Mouse (Mus musculus): ENCODE results near the gene Atp10b. TPM values are rescaled to one million over a fixed set of nuclear protein-coding genes. Genes with fewer than 3 reads are reported as not detected.

Gene Atp10b
- polyA plus RNA-seq, 1 experiment from 2014 or later: not detected

DNA sequence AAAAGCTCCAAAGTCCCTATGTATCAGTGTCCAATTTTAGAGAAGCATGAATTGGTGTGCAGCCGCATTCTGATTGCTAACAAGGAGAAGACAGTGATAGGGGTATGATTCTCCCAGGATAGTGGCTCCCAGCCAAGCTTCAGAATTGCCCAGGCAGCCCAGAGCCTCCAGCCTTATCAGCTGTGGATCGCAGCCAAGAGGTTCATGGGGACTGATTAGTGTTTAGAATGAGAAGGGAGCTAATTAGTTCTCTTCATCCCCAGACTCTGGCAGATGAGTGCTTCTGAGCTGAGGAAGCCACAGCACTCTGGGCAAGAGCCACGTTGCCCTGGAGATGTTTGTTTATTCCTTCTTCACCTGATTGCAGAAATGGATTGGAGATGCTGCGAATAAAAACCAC is 67.3 kb downstream of the Atp10b start:
- no peaks in the 10 kb centered on the region for H3K9me3 ChIP-seq (ENCODE audit: control insufficient read depth, low read length)
- H3K36me3 ChIP-seq (ENCODE audit: control insufficient read depth, insufficient read depth, low read length): no peaks in the 10 kb centered on the region
- H3K27ac ChIP-seq (ENCODE audit: low read depth, low read length): no peak overlapping the region
- no peaks in the 10 kb centered on the region for H3K4me1 ChIP-seq (replicated peaks; ENCODE audit: control insufficient read depth, insufficient read depth, low read length)
- no peak for DNase-seq (ENCODE audit: low spot score)
- no peak for ATAC-seq (replicated peaks; ENCODE audit: low FRiP score)
- no peak overlapping the region for H3K4me3 ChIP-seq (ENCODE audit: low read depth, low read length)
- H3K27me3 ChIP-seq (replicated peaks; ENCODE audit: control insufficient read depth, insufficient read depth, low read length): no peaks in the 10 kb centered on the region
- H3K4me2 ChIP-seq: no peak overlapping the region
- H3K9ac ChIP-seq (ENCODE audit: low read depth, low read length): no peak overlapping the region
- 40% methylated on average over 4 of the region's 4 CpGs for WGBS

- Histone ChIP-seq H3K27ac (ENCODE audit: low read depth, low read length) (no peak overlapping the region), H3K4me1 (replicated peaks; ENCODE audit: control insufficient read depth, insufficient read depth, low read length) (no peaks in the 10 kb centered on the region), H3K27me3 (replicated peaks; ENCODE audit: control insufficient read depth, insufficient read depth, low read length) (no peaks in the 10 kb centered on the region), H3K9me3 (ENCODE audit: control insufficient read depth, low read length) (no peaks in the 10 kb centered on the region), H3K36me3 (ENCODE audit: control insufficient read depth, insufficient read depth, low read length) (no peaks in the 10 kb centered on the region), H3K9ac (ENCODE audit: low read depth, low read length) (no peak overlapping the region), H3K4me3 (ENCODE audit: low read depth, low read length) (no peak overlapping the region), H3K4me2 (no peak overlapping the region)
- WGBS: 87% methylated on average over 6 of the region's 6 CpGs
- ATAC-seq (replicated peaks; ENCODE audit: low FRiP score) (no peak), DNase-seq (ENCODE audit: low spot score) (no peak)
Measured at GRCm38 (mm10) chr11:43230231-43230630, 80.6 kb downstream of the Atp10b start.

DNA sequence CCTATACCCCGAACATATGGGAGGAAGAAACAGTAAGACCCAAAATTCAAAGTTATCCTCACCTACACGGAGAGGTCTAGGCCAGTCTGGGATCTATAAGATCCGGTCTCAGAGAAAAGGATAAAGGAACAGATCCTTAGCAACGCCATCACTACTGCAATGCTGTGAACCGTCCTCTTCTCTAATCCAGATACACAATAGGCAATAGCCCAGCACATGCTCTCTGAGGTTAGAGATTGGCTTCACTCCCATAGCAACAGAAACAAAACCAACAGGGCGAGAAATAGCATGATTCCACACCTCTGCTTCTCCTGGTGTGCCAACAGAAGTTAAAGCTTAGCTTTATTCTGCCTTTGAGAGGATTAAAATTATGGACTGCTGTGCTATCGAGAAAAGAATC is 82.4 kb downstream of the Atp10b start:
- Histone ChIP-seq H3K4me1 (replicated peaks; ENCODE audit: control insufficient read depth, insufficient read depth, low read length) (no peaks in the 10 kb centered on the region), H3K27me3 (replicated peaks; ENCODE audit: control insufficient read depth, insufficient read depth, low read length) (no peaks in the 10 kb centered on the region), H3K9me3 (ENCODE audit: control insufficient read depth, low read length) (no peaks in the 10 kb centered on the region), H3K4me3 (ENCODE audit: low read depth, low read length) (no peak overlapping the region), H3K27ac (ENCODE audit: low read depth, low read length) (no peak overlapping the region), H3K9ac (ENCODE audit: low read depth, low read length) (no peak overlapping the region), H3K36me3 (ENCODE audit: control insufficient read depth, insufficient read depth, low read length) (no peaks in the 10 kb centered on the region), H3K4me2 (no peak overlapping the region)
- DNase-seq (ENCODE audit: low spot score) (no peak), ATAC-seq (replicated peaks; ENCODE audit: low FRiP score) (no peak)
- 75% methylated on average over 7 of the region's 7 CpGs for WGBS

DNA sequence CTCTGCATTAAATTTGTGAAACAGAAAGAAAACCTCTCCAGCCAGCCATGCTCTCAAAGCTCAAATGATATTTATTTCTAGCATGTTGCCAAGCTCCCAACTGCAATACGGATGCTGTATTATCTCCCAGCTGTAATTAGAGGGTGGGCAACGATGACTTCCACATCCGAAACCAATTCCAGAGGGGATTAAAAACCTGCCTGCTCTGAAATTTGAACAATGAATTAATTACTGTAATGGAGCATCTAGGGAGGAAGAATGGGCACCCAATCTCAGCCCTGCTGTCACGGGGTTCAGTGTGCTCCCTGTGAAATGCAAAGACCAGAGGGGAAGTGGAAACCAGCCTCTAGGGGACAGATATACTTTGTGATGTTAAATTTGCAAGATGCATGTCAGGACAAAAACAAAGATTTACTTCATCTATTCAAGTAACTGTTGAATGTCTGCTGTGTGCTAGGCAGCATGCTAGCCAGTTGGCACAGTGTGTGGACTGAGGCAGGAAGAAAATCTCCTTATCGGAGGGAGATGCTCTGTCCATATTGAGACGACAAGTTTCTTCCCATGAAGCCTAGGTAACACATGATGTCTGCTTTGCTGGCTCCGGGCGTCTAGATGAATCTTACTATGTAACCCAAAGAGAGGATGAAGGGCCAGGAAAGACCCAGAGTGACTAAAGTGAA is 86.8 kb downstream of the Atp10b start:
- Histone ChIP-seq H3K9ac (ENCODE audit: low read depth, low read length) (no peak overlapping the region), H3K36me3 (ENCODE audit: control insufficient read depth, insufficient read depth, low read length) (no peaks in the 10 kb centered on the region), H3K4me1 (replicated peaks; ENCODE audit: control insufficient read depth, insufficient read depth, low read length) (no peaks in the 10 kb centered on the region), H3K4me3 (ENCODE audit: low read depth, low read length) (no peak overlapping the region), H3K9me3 (ENCODE audit: control insufficient read depth, low read length) (no peaks in the 10 kb centered on the region), H3K27ac (ENCODE audit: low read depth, low read length) (no peak overlapping the region), H3K4me2 (no peak overlapping the region), H3K27me3 (replicated peaks; ENCODE audit: control insufficient read depth, insufficient read depth, low read length) (no peaks in the 10 kb centered on the region)
- DNase-seq (ENCODE audit: low spot score) (no peak), ATAC-seq (replicated peaks; ENCODE audit: low FRiP score) (no peak)
- 80% methylated on average over 8 of the region's 8 CpGs for WGBS

- Histone ChIP-seq H3K4me3 (ENCODE audit: low read depth, low read length) (no peak overlapping the region), H3K9me3 (ENCODE audit: control insufficient read depth, low read length) (no peaks in the 10 kb centered on the region), H3K27me3 (replicated peaks; ENCODE audit: control insufficient read depth, insufficient read depth, low read length) (no peaks in the 10 kb centered on the region), H3K9ac (ENCODE audit: low read depth, low read length) (no peak overlapping the region), H3K4me2 (no peak overlapping the region), H3K27ac (ENCODE audit: low read depth, low read length) (no peak overlapping the region), H3K4me1 (replicated peaks; ENCODE audit: control insufficient read depth, insufficient read depth, low read length) (no peaks in the 10 kb centered on the region), H3K36me3 (ENCODE audit: control insufficient read depth, insufficient read depth, low read length) (no peaks in the 10 kb centered on the region)
- DNase-seq (ENCODE audit: low spot score) (no peak), ATAC-seq (replicated peaks; ENCODE audit: low FRiP score) (no peak)
- 91% methylated on average over 8 of the region's 8 CpGs for WGBS
Measured at GRCm38 (mm10) chr11:43239804-43240203, 90.1 kb downstream of the Atp10b start.

DNA sequence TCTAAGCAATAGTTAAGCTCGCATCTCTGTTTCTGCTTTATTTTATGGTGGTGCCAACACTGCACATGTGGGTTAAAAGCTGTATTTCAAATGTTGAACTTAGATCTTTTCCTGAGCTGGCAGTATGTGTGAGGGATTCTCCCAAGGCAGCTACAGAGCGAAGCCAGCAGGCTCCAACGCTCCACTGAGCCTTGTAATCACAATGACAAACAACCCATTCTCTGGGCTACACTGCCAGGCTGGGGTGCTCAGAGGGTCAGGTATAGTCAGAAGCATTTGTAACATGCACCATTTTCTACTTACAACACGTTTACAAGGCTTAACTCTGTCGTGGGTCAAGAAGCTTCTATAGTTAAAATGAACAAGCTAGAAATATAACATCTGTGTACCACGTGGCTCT is 103.4 kb downstream of the Atp10b start:
- Histone ChIP-seq H3K27ac (ENCODE audit: low read depth, low read length) (no peak overlapping the region), H3K27me3 (replicated peaks; ENCODE audit: control insufficient read depth, insufficient read depth, low read length) (no peaks in the 10 kb centered on the region), H3K36me3 (ENCODE audit: control insufficient read depth, insufficient read depth, low read length) (no peaks in the 10 kb centered on the region), H3K4me3 (ENCODE audit: low read depth, low read length) (no peak overlapping the region), H3K9me3 (ENCODE audit: control insufficient read depth, low read length) (no peaks in the 10 kb centered on the region), H3K4me2 (no peak overlapping the region), H3K9ac (ENCODE audit: low read depth, low read length) (no peak overlapping the region), H3K4me1 (replicated peaks; ENCODE audit: control insufficient read depth, insufficient read depth, low read length) (no peaks in the 10 kb centered on the region)
- WGBS: 52% methylated on average over 6 of the region's 6 CpGs
- no peak for DNase-seq (ENCODE audit: low spot score)
- no peak for ATAC-seq (replicated peaks; ENCODE audit: low FRiP score)

DNA sequence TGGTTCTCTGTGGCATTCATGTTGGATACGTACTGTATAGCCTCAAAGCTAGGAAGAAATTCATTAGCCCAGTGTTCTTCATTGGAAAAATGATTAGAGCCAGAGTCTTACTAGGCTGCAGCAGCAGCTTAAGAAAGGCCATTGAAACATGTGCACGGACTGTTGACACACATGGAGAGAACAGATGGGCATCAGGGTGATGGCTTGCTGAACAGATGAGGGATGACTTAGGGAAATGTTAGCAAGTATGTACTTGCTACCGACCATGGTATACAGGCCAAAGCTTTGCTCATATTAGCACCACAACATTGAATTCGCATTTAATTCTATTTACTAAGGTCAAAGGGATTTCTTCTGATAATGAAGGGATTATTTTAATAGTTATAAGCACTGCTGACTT is 105.6 kb downstream of the Atp10b start:
- ATAC-seq (replicated peaks; ENCODE audit: low FRiP score) (no peak), DNase-seq (ENCODE audit: low spot score) (no peak)
- H3K27ac ChIP-seq (ENCODE audit: low read depth, low read length): no peak overlapping the region
- H3K4me3 ChIP-seq (ENCODE audit: low read depth, low read length): no peak overlapping the region
- WGBS: 82% methylated on average over 4 of the region's 4 CpGs
- H3K27me3 ChIP-seq (replicated peaks; ENCODE audit: control insufficient read depth, insufficient read depth, low read length): no peaks in the 10 kb centered on the region
- no peaks in the 10 kb centered on the region for H3K4me1 ChIP-seq (replicated peaks; ENCODE audit: control insufficient read depth, insufficient read depth, low read length)
- no peaks in the 10 kb centered on the region for H3K9me3 ChIP-seq (ENCODE audit: control insufficient read depth, low read length)
- H3K36me3 ChIP-seq (ENCODE audit: control insufficient read depth, insufficient read depth, low read length): no peaks in the 10 kb centered on the region
- H3K4me2 ChIP-seq: no peak overlapping the region
- no peak overlapping the region for H3K9ac ChIP-seq (ENCODE audit: low read depth, low read length)

GRCm38 (mm10) chr11:43257291-43257690 is 107.6 kb downstream of the Atp10b start:
- Histone ChIP-seq H3K4me3 (ENCODE audit: low read depth, low read length) (no peak overlapping the region), H3K9me3 (ENCODE audit: control insufficient read depth, low read length) (no peaks in the 10 kb centered on the region), H3K27me3 (replicated peaks; ENCODE audit: control insufficient read depth, insufficient read depth, low read length) (no peaks in the 10 kb centered on the region), H3K27ac (ENCODE audit: low read depth, low read length) (no peak overlapping the region), H3K36me3 (ENCODE audit: control insufficient read depth, insufficient read depth, low read length) (no peaks in the 10 kb centered on the region), H3K4me1 (replicated peaks; ENCODE audit: control insufficient read depth, insufficient read depth, low read length) (no peaks in the 10 kb centered on the region), H3K4me2 (no peak overlapping the region), H3K9ac (ENCODE audit: low read depth, low read length) (no peak overlapping the region)
- 78% methylated on average over 3 of the region's 3 CpGs for WGBS
- no peak for ATAC-seq (replicated peaks; ENCODE audit: low FRiP score)
- DNase-seq (ENCODE audit: low spot score): no peak

DNA sequence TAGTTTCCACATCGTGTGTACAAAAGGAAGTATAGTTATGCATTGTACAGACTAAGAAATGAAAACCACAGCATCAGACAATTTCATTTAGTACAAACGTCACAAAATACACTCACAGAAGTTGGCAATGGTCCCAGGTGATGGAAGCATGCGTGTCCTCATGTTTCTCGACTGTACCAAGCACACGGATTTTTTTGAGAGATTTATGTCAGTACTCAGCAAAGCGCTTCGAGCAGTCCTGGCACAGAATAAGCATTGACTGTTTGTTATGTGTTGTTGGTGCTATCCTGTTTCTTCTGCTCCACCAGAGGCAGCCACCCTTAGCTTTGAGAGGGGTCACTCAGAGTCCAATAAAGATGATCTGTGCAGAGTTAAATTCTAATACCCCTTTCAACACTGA is 108.1 kb downstream of the Atp10b start:
- no peak for DNase-seq (ENCODE audit: low spot score)
- 80% methylated on average over 7 of the region's 7 CpGs for WGBS
- H3K36me3 ChIP-seq (ENCODE audit: control insufficient read depth, insufficient read depth, low read length): no peaks in the 10 kb centered on the region
- H3K27me3 ChIP-seq (replicated peaks; ENCODE audit: control insufficient read depth, insufficient read depth, low read length): no peaks in the 10 kb centered on the region
- no peaks in the 10 kb centered on the region for H3K4me1 ChIP-seq (replicated peaks; ENCODE audit: control insufficient read depth, insufficient read depth, low read length)
- H3K9me3 ChIP-seq (ENCODE audit: control insufficient read depth, low read length): no peaks in the 10 kb centered on the region
- H3K4me3 ChIP-seq (ENCODE audit: low read depth, low read length): no peak overlapping the region
- H3K4me2 ChIP-seq: no peak overlapping the region
- no peak for ATAC-seq (replicated peaks; ENCODE audit: low FRiP score)
- no peak overlapping the region for H3K9ac ChIP-seq (ENCODE audit: low read depth, low read length)
- no peak overlapping the region for H3K27ac ChIP-seq (ENCODE audit: low read depth, low read length)

Measured in liver, embryonic 11.5 days (tissue).